Mouse (Mus musculus) thymus, adult 2 months (tissue): ENCODE results near the gene Lpar3.

Source experiments
- CTCF ChIP-seq: fragments of 200-500 bp; IDR thresholded peaks from 2 replicates; pipeline ENCODE4 v1.5.1; 2012; ENCODE audit warnings: mild to moderate bottlenecking, control low read depth, low read length, moderate library complexity, borderline replicate concordance; ENCODE audit not compliant: control insufficient read depth, poor library complexity, insufficient read depth; ENCODE audit errors: extremely low read depth
- POLR2A ChIP-seq: fragments of 200-500 bp; IDR thresholded peaks from 2 replicates; pipeline ENCODE4 v1.6.1; 2012; ENCODE audit warnings: mild to moderate bottlenecking, low read length, control low read depth, moderate library complexity; ENCODE audit not compliant: control insufficient read depth, poor library complexity, insufficient read depth; ENCODE audit errors: extremely low read depth

GRCm38 (mm10) chr3:146197785-146198184 lies 23.0 kb upstream of the Lpar3 start:
- TF ChIP-seq CTCF (no peak), POLR2A (no peak)
